Mouse (Mus musculus): ENCODE results near the gene Calhm2.

The Calhm2 gene

GRCm38 (mm10) chr19:47067924-47068611, 70.0 kb downstream of the Calhm2 start:
- peak; percentile 76 to 80 for DNase-seq (ENCODE audit: low spot score in 2 of 2)

- peak; percentile 96 to 97 for DNase-seq (ENCODE audit: low spot score in 2 of 2)
Observed at GRCm38 (mm10) chr19:47067096-47067882, 70.8 kb downstream of the Calhm2 start, which contains the start of gene Taf5. Gene Taf5, plus strand, starts transcription at chr19:47067746.

- no peak for DNase-seq (ENCODE audit: low spot score in 2 of 2)
Observed at GRCm38 (mm10) chr19:47065860-47066259, 72.2 kb downstream of the Calhm2 start.

GRCm38 (mm10) chr19:47057684-47058083, 80.4 kb downstream of the Calhm2 start:
- DNase-seq (ENCODE audit: low spot score in 2 of 2), result no peak

Measured in natural killer cell, adult 2 months (primary cell).